Mouse (Mus musculus) neural tube, embryonic 10.5 days (tissue): ENCODE measurements around the gene Gm4869.
A peak's percentile ranks its signal among the peaks of the same experiment; 100 is the strongest.

ENCODE experiments used
- DNase-seq: peaks from one replicate; pipeline ENCODE4 v3.0.0-alpha.2; 2017; ENCODE audit warnings: low spot score; ENCODE audit errors: extremely low spot score

Gene Gm4869

DNA sequence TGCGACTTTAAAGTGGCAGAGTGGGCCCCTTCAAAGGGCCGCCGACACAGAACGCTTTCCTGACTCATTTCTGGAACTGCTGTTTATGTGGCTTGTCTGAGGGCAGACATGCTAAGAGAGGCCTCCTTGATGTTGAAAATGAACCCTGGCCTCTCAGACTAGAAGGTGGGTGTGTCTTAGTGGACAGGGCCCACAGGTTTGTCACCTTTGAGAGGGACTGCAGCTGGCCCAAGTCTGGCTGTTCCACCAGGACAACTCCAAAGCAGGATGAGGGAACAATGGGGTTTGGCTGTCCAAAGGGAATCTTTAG, 72.4 kb downstream of the Gm4869 start:
- DNase-seq, result no peak

DNA sequence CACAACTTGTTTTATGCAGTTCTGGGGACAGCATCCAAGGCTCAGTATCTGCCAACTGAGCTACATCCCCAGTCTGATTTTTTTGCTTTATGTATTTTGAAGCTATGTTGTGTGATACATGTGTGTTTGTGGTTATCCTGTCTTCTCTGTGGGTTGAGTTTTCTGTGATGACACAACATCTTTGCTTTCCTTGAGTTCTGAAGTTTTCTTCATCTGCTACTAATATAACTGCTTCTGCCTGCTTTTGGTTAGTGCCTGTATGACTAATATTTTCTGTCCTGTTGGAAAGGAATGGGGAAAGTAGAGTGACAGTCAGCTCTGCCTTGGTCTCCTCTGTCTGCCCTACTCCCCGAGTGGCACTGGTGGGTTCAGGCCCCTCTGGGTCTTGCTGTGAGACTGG, 75.8 kb downstream of the Gm4869 start:
- DNase-seq, result no peak

DNA sequence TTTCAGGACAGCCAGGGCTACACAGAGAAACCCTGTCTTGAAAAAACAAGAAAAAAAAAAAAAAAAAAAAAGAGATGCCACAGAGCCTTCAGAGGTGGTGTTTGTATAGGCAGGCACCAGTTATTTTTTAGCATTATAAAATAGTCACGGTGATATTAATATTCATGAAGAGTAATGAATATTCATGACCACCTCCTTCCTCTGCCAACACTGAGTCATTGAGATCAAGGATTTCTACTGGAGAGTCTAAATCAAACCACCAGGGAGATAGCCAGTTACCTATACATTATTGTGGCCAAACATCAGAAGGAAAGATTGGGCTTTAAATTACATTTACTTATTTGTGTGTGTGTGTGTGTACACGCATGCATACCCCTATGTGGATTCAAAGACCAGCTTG, 81.3 kb downstream of the Gm4869 start:
- no peak for DNase-seq

GRCm38 (mm10) chr5:140538111-140538683, 92.8 kb downstream of the Gm4869 start:
- DNase-seq, result peak; percentile 60

DNA sequence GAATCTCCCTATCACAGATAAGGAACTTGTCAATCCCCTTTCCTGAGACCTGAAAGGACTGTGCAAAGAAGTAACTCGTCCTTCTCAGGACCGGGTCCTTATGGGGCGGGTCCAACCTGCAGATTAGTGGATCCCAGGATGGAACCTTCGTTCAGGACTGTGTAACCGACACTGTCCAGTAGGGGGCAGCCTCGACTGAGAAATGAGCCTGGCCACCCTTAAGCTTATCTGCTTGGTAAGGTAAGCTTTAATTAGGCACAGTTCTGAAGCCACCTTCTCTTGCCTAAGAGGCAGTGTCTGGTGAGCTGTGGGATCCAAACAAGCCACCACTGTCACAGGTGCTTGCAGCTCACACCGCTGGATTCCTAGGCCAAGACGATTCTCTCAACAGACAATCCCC, 94.7 kb downstream of the Gm4869 start:
- peak; percentile 86 for DNase-seq

DNA sequence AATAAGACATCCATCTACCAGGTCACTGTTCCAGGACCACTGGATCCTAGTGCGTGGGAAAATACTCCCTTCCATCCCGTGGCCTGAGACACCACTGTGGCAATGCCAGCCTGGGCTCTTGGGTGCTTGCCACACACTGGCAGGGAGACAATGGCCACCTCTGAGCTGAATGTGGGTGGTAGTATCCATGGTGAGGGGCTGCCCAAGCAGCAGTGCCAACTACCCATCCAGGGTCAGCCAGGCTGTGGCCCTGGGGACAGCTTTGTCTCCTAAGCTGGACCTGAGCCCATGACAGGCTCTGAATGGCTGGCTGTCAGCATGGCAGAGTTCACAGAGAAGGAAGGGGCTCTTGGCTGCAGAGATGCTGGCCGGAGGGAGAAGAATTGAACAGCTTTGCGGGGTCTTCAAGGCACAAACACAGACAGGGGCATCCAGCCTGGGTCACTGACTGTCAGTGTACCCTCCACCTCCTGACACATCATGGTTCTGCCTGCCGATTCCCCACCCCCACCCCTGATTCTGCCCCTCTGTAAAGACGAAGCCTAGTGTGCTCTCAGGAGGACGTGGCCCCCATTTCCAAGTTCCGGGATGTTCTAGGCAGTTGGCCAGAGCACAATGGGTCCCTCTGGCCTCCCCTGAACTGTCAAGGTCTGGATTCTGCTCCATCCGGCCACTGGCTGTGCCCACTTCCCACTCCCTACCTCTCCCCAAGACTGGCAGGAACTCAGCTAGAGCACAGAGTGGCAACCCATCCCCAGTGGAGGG, 97.5 kb downstream of the Gm4869 start:
- no peak for DNase-seq
